Mouse (Mus musculus) midbrain, embryonic 10.5 days (tissue): ENCODE results near the gene Xpo6. TPM values are rescaled to one million over a fixed set of nuclear protein-coding genes. Genes with fewer than 3 reads are reported as not detected.

Source experiments
- DNase-seq: peaks from one replicate; pipeline ENCODE4 v3.0.0-alpha.2; 2017; ENCODE audit warnings: low spot score
- H3K27ac ChIP-seq: fragments of 300-500 bp; sonication (generic); replicated peaks from 2 replicates; pipeline ENCODE4 v1.5.1; 2016; ENCODE audit warnings: mild to moderate bottlenecking
- H3K27me3 ChIP-seq: fragments of 300-500 bp; sonication (generic); 2 replicates; pipeline ENCODE4 v1.6.1; 2016; ENCODE audit warnings: low read depth, mild to moderate bottlenecking; ENCODE audit not compliant: poor library complexity, severe bottlenecking
- H3K36me3 ChIP-seq: fragments of 300-500 bp; sonication (generic); 2 replicates; pipeline ENCODE4 v1.6.1; 2016; ENCODE audit warnings: mild to moderate bottlenecking, moderate library complexity
- H3K4me1 ChIP-seq: fragments of 300-500 bp; sonication (generic); 2 replicates; pipeline ENCODE4 v1.6.1; 2016
- H3K4me3 ChIP-seq: fragments of 300-500 bp; sonication (generic); 2 replicates; pipeline ENCODE4 v1.5.1; 2016; ENCODE audit warnings: mild to moderate bottlenecking, moderate library complexity
- H3K9me3 ChIP-seq: fragments of 300-500 bp; sonication (generic); replicated peaks from 2 replicates; pipeline ENCODE4 v1.6.1; 2016; ENCODE audit warnings: mild to moderate bottlenecking
- WGBS: fragments of 180-500 bp; shearing (Covaris S2); methylation state at CpG from one replicate; pipeline ENCODE4 v1.1.7; 2016; 5-methylcytosine and 5-hydroxymethylcytosine counted together
- polyA plus RNA-seq: library from polyadenylated mRNA; unstranded; fragments of >200 nt; fragmentation: Nextera tagmentation; extraction: Ambion mirVana; gene quantifications from 2 replicates; pipeline ENCODE4 v1.2.1, GENCODE M21; 2016

Xpo6 gene
- polyA plus RNA-seq, 1 experiment from 2014 or later: 65.7 TPM

GRCm38 (mm10) chr7:126054574-126054973, 145.7 kb downstream of the Xpo6 start:
- H3K4me1 ChIP-seq: peaks cover 34% of the 10 kb centered on the region
- peak overlapping the region; percentile 38 for H3K27ac ChIP-seq
- WGBS: 36% methylated on average over 6 of the region's 6 CpGs
- DNase-seq: no peak
- H3K9me3 ChIP-seq: no peaks in the 10 kb centered on the region
- no peaks in the 10 kb centered on the region for H3K27me3 ChIP-seq
- no peak overlapping the region for H3K4me3 ChIP-seq
- H3K36me3 ChIP-seq: no peaks in the 10 kb centered on the region

- no peak for DNase-seq
- 87% methylated on average over 7 of the region's 7 CpGs for WGBS
- H3K4me3 ChIP-seq: no peak overlapping the region
- no peak overlapping the region for H3K27ac ChIP-seq
- H3K27me3 ChIP-seq: no peaks in the 10 kb centered on the region
- no peaks in the 10 kb centered on the region for H3K9me3 ChIP-seq
- no peaks in the 10 kb centered on the region for H3K36me3 ChIP-seq
- peaks cover 32% of the 10 kb centered on the region for H3K4me1 ChIP-seq
Observed at GRCm38 (mm10) chr7:126053618-126054017, 146.7 kb downstream of the Xpo6 start.

- no peak for DNase-seq
- H3K36me3 ChIP-seq: no peaks in the 10 kb centered on the region
- no peaks in the 10 kb centered on the region for H3K9me3 ChIP-seq
- peaks cover 37% of the 10 kb centered on the region for H3K4me1 ChIP-seq
- no peaks in the 10 kb centered on the region for H3K27me3 ChIP-seq
- 65% methylated on average over 6 of the region's 6 CpGs for WGBS
- H3K27ac ChIP-seq: no peak overlapping the region
- no peak overlapping the region for H3K4me3 ChIP-seq
Observed at GRCm38 (mm10) chr7:126051910-126052309, 148.4 kb downstream of the Xpo6 start.

Other genes starting within 250 kb of the Xpo6 start
- gene Gsg1l, start 118.1 kb downstream of the Xpo6 start, polyA plus RNA-seq: 1.1 and 1.9 TPM in 2 replicates
- 91.5 and 129 TPM in 2 replicates for gene Sbk1, start 72.1 kb upstream of the Xpo6 start, polyA plus RNA-seq
- gene Lat, start 169.1 kb upstream of the Xpo6 start, polyA plus RNA-seq: 1.6 and 2.6 TPM in 2 replicates
- 67.6 and 68.9 TPM in 2 replicates for gene Spns1, start 176.9 kb upstream of the Xpo6 start, polyA plus RNA-seq
- gene Nfatc2ip, start 196.2 kb upstream of the Xpo6 start, polyA plus RNA-seq: 2.6 and 2.8 TPM in 2 replicates
- 0.07 and 0.16 TPM in 2 replicates for gene Cd19, start 214.4 kb upstream of the Xpo6 start, polyA plus RNA-seq
- gene Rabep2, start 228.3 kb upstream of the Xpo6 start, polyA plus RNA-seq: 26.6 and 27.0 TPM in 2 replicates